ENCODE assay signal across 8 mouse cellular contexts in genomic region chr6:136519254-136519653, GRCm38 (mm10). TPM values are rescaled to one million over a fixed set of nuclear protein-coding genes. Genes with fewer than 3 reads are reported as not detected.
DNase-seq lines count a peak whose midpoint lies in the region; ATAC-seq and TF ChIP-seq lines count a peak whose summit lies in the region.

No protein-coding gene starts in this region.

- 0 out of 2 replicates have a peak, but pooled peaks cover 1% of the 10 kb centered on the region for H3K9me3 ChIP-seq in kidney, embryonic 15.5 days (replicated peaks)
- H3K9me3 ChIP-seq in intestine, postnatal 0 days (ENCODE audit: control insufficient read depth) = no peaks in the 10 kb centered on the region
- H3K9me3 ChIP-seq in neural tube, embryonic 12.5 days = peaks cover 11% of the 10 kb centered on the region; the same call in 1 of the 2 replicates

- peaks cover 19% of the 10 kb centered on the region for H3K36me3 ChIP-seq in kidney, embryonic 15.5 days
- no peaks in the 10 kb centered on the region for H3K36me3 ChIP-seq in intestine, postnatal 0 days (ENCODE audit: control insufficient read depth, insufficient read depth)
- H3K36me3 ChIP-seq in neural tube, embryonic 12.5 days = peaks cover 10% of the 10 kb centered on the region

- DNase-seq in kidney, adult 11 months = no peak
- DNase-seq in thymus, postnatal 0 days (ENCODE audit: low spot score) = no peak
- no peak for DNase-seq in urinary bladder, postnatal 4 days (ENCODE audit: low spot score in 2 of 2)
- no peak for DNase-seq in cerebellum, postnatal 36 days

- H3K4me2 ChIP-seq in kidney, embryonic 15.5 days = peak overlapping the region; percentile 53
- H3K4me2 ChIP-seq in intestine, postnatal 0 days (replicated peaks; ENCODE audit: low read depth) = peak overlapping the region; percentile 58
- peak overlapping the region; percentile 44 for H3K4me2 ChIP-seq in neural tube, embryonic 12.5 days (replicated peaks)

- no peak for ATAC-seq in kidney, embryonic 15.5 days (replicated peaks; ENCODE audit: low FRiP score)
- ATAC-seq in intestine, postnatal 0 days = no peak
- ATAC-seq in neural tube, embryonic 12.5 days (ENCODE audit: low FRiP score, low read depth) = peak; percentile 12; the same call in 1 of the 2 replicates

- H3K4me3 ChIP-seq in kidney, embryonic 15.5 days (replicated peaks) = peak overlapping the region; percentile 77
- peak overlapping the region; percentile 69 for H3K4me3 ChIP-seq in cortical plate, adult 2 months (ENCODE audit: insufficient read depth, low read length)
- peak overlapping the region; percentile 61 for H3K4me3 ChIP-seq in intestine, postnatal 0 days (ENCODE audit: low read depth, low read length)
- peak overlapping the region; percentile 62 for H3K4me3 ChIP-seq in neural tube, embryonic 12.5 days

- peak overlapping the region; percentile 99 for H3K27ac ChIP-seq in kidney, embryonic 15.5 days
- peak overlapping the region; percentile 93 for H3K27ac ChIP-seq in cortical plate, adult 2 months (ENCODE audit: insufficient read depth, low read length)
- H3K27ac ChIP-seq in intestine, postnatal 0 days (ENCODE audit: low read depth, low read length) = peak overlapping the region; percentile 92
- H3K27ac ChIP-seq in neural tube, embryonic 12.5 days = peak overlapping the region; percentile 93; the same call in 1 of the 2 replicates

- WGBS in kidney, embryonic 15.5 days = 2% methylated on average over 17 of the region's 17 CpGs
- 2% methylated on average over 17 of the region's 17 CpGs for WGBS in intestine, postnatal 0 days
- 3% methylated on average over 17 of the region's 17 CpGs for WGBS in neural tube, embryonic 12.5 days

- H3K4me1 ChIP-seq in kidney, embryonic 15.5 days = no peaks in the 10 kb centered on the region
- H3K4me1 ChIP-seq in cortical plate, adult 2 months (ENCODE audit: control insufficient read depth, insufficient read depth, low read length) = no peaks in the 10 kb centered on the region
- no peaks in the 10 kb centered on the region; the same call in 1 of the 2 replicates for H3K4me1 ChIP-seq in intestine, postnatal 0 days (replicated peaks; ENCODE audit: control insufficient read depth, insufficient read depth, low read length)
- H3K4me1 ChIP-seq in neural tube, embryonic 12.5 days = no peaks in the 10 kb centered on the region

- H3K9ac ChIP-seq in kidney, embryonic 15.5 days = peak overlapping the region; percentile 58; the same call in 1 of the 2 replicates
- H3K9ac ChIP-seq in intestine, postnatal 0 days (ENCODE audit: low read depth, low read length) = peak overlapping the region; percentile 68
- H3K9ac ChIP-seq in neural tube, embryonic 12.5 days = peak overlapping the region; percentile 67; the same call in 1 of the 2 replicates

- peak; percentile 22; the same call in 1 of the 2 replicates for TF ChIP-seq CTCF in cortical plate, adult 2 months (IDR thresholded peaks at IDR 0.05; ENCODE audit: extremely low read depth, insufficient read depth, low read length)
- peak; percentile 28 for TF ChIP-seq CTCF in intestine, postnatal 0 days (IDR thresholded peaks at IDR 0.05; ENCODE audit: low read depth)

- TF ChIP-seq POLR2A in cortical plate, adult 2 months (IDR thresholded peaks at IDR 0.05; ENCODE audit: extremely low read depth, insufficient read depth, low read length) = no peak

- H3K27me3 ChIP-seq in kidney, embryonic 15.5 days = no peaks in the 10 kb centered on the region
- no peaks in the 10 kb centered on the region for H3K27me3 ChIP-seq in intestine, postnatal 0 days (replicated peaks; ENCODE audit: control insufficient read depth, insufficient read depth, low read length)
- no peaks in the 10 kb centered on the region for H3K27me3 ChIP-seq in neural tube, embryonic 12.5 days (replicated peaks)

RNA-seq across cellular contexts. Expression of gene Atf7ip, which starts 13.3 kb away (rescaled TPM):
- polyA plus RNA-seq in kidney, embryonic 15.5 days (2015; fragmentation: Nextera tagmentation; extraction: Ambion mirVana) = 43.1 and 44.2 TPM in 2 replicates
- polyA plus RNA-seq in cortical plate, adult 2 months (2012; rRNA removed) = 39.5 and 47.4 TPM in 2 replicates
- 8.6 and 9.4 TPM in 2 replicates for polyA plus RNA-seq in intestine, postnatal 0 days (2015; fragmentation: Nextera tagmentation; extraction: Ambion mirVana)
- 49.2 and 56.4 TPM in 2 replicates for polyA plus RNA-seq in neural tube, embryonic 12.5 days (2016; fragmentation: Nextera tagmentation; extraction: Ambion mirVana)
- 26.5 and 28.5 TPM in 2 replicates for polyA plus RNA-seq in thymus, postnatal 0 days (2015; fragmentation: Nextera tagmentation; extraction: Ambion mirVana)
